8 mouse cellular contexts compared by ENCODE assay signal in the genomic region with DNA sequence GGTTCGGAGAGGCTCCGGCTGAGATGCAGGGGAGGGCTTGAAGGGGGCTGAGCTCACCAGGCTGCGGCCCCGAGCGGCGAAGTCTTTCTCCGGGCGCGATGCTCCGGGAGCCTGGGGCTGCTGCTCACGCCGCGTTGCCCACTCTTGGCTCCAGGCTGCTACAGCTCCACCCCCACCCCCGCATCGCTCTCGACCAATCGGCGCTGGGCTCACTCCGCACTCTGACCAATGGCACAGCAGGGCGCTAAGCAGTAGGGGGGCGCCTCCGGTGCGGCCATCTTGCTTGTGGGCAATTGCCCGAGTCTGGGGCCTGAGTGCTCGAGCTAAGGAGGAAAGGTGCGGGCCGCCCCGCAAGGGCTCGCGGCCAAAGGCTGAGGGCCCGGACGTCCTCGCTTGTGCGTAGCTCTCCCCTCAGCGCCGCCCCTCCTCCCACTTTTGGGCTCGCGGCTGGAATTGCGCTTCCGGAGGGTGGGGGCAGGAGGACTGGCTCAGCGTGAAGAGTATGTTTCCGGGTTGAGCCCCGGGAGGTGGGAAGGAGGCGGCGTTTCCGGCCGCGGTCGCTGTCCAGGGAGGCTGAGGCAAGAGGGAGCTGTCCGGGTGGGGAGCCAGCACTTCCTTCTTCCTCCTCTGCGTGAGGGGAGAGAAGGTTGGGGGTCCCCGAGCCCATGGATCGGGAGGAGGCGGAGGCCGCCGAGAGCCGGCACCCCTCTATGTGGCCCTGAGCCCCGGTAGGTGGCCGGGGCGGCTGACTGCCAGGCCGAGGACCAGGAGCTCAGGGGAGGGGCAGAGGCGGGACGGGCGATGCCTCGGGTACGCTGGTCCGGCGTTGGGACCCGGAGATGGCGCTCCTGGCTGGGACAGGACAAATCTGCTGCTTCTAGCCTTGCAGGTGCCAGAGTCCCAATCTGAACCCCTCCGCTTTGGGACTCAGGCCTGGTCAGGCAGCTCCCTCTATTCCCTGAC. TPM values are rescaled to one million over a fixed set of nuclear protein-coding genes. Genes with fewer than 3 reads are reported as not detected.
DNase-seq lines count a peak whose midpoint lies in the region; ATAC-seq and TF ChIP-seq lines count a peak whose summit lies in the region.

A gene (minus strand): TSS at position 171 of the 963 bp plus-strand sequence.
A gene (plus strand): TSS at position 277 of the 963 bp plus-strand sequence.

- under 1% methylated on average over 70 of the region's 71 CpGs for WGBS in hindbrain, postnatal 0 days

- peak within 1 kb of the TSS; percentile 91 for H3K9ac ChIP-seq in hindbrain, postnatal 0 days (replicated peaks; ENCODE audit: low read length)

- DNase-seq in WW6 (ENCODE audit: low read depth, low spot score): peak; percentile 96
- peak; percentile 98 to 99 for DNase-seq in cerebellum, postnatal 4 days (ENCODE audit: low spot score in 2 of 2)
- DNase-seq in gastrocnemius, adult 2 months: peak; percentile 98
- peak; percentile 98 for DNase-seq in hindbrain, postnatal 0 days (ENCODE audit: low spot score)
- peak; percentile 96 to 98 for DNase-seq in left cerebral cortex, adult 8-10 months (ENCODE audit: low spot score in 2 of 2)
- peak; percentile 98 to 99 for DNase-seq in right cerebral cortex, postnatal 10 days (ENCODE audit: low spot score in 2 of 2)
- DNase-seq in urinary bladder, postnatal 25 days (ENCODE audit: low spot score): peak; percentile 88

- peak within 1 kb of the TSS; percentile 75 for H3K4me2 ChIP-seq in hindbrain, postnatal 0 days (ENCODE audit: low read depth, low read length)

- H3K36me3 ChIP-seq in hindbrain, postnatal 0 days (ENCODE audit: insufficient read depth, low read length): no peaks in the 10 kb centered on the region
- peaks cover 44% of the 10 kb centered on the region for H3K36me3 ChIP-seq in megakaryocyte, embryonic 14.5 days (replicated peaks; ENCODE audit: low read length)

- intact Hi-C loops in gastrocnemius, adult 2 months (cut with DNase I): loop anchor here (5.0 kb wide), 1 partner anchor 76 kb away; a partner anchor contains a TSS

- TF ChIP-seq CTCF in gastrocnemius, adult 2 months (IDR thresholded peaks at IDR 0.05): no peak
- peak; percentile 1; the same call in 1 of the 2 replicates for TF ChIP-seq CTCF in hindbrain, postnatal 0 days (IDR thresholded peaks at IDR 0.05; ENCODE audit: low read depth)

- no peaks in the 10 kb centered on the region for H3K9me3 ChIP-seq in hindbrain, postnatal 0 days (ENCODE audit: low read length)
- H3K9me3 ChIP-seq in megakaryocyte, embryonic 14.5 days: no peaks in the 10 kb centered on the region

- H3K27me3 ChIP-seq in hindbrain, postnatal 0 days (ENCODE audit: insufficient read depth, low read length): no peaks in the 10 kb centered on the region
- no peaks in the 10 kb centered on the region for H3K27me3 ChIP-seq in megakaryocyte, embryonic 14.5 days (replicated peaks)

- H3K4me3 ChIP-seq in gastrocnemius, adult 2 months: peak within 1 kb of the TSS; percentile 84
- peak within 1 kb of the TSS; percentile 92 for H3K4me3 ChIP-seq in hindbrain, postnatal 0 days (ENCODE audit: low read length)
- peak within 1 kb of the TSS; percentile 99 for H3K4me3 ChIP-seq in megakaryocyte, embryonic 14.5 days (replicated peaks)

- ATAC-seq in hindbrain, postnatal 0 days: peak; percentile 96

- H3K27ac ChIP-seq in gastrocnemius, adult 2 months: peak within 1 kb of the TSS; percentile 99
- peak within 1 kb of the TSS; percentile 87 for H3K27ac ChIP-seq in hindbrain, postnatal 0 days

- H3K4me1 ChIP-seq in hindbrain, postnatal 0 days (ENCODE audit: insufficient read depth, low read length): peaks cover 32% of the 10 kb centered on the region
- peaks cover 60% of the 10 kb centered on the region for H3K4me1 ChIP-seq in megakaryocyte, embryonic 14.5 days

RNA-seq across cellular contexts. Expression of the first gene that starts in this region (rescaled TPM):
- 10 to 100 TPM; 11.0 to 11.7 TPM for total RNA-seq in gastrocnemius, adult 2 months (2021)
- 380 and 389 TPM in 2 replicates for total RNA-seq in hindbrain, postnatal 0 days (2014; rRNA removed)
- polyA plus RNA-seq in hindbrain, postnatal 0 days (2015; fragmentation: Nextera tagmentation; extraction: Ambion mirVana): 149 and 158 TPM in 2 replicates
- 100 to 1,000 TPM; 980 to 990 (median 985) TPM for total RNA-seq in left cerebral cortex, adult 8-10 months (2022)
- 33.6 and 37.4 TPM in 2 replicates for polyA plus RNA-seq in megakaryocyte, embryonic 14.5 days (2012; ENCODE audit: insufficient read depth, low replicate concordance)

RNA-seq across cellular contexts. Expression of the second gene that starts in this region (rescaled TPM):
- 10 to 100 TPM; 27.8 to 29.3 TPM for total RNA-seq in gastrocnemius, adult 2 months (2021)
- 43.9 and 45.4 TPM in 2 replicates for total RNA-seq in hindbrain, postnatal 0 days (2014; rRNA removed)
- 30.5 and 33.6 TPM in 2 replicates for polyA plus RNA-seq in hindbrain, postnatal 0 days (2015; fragmentation: Nextera tagmentation; extraction: Ambion mirVana)
- 10 to 100 TPM; 62.6 to 66.9 (median 65.0) TPM for total RNA-seq in left cerebral cortex, adult 8-10 months (2022)
- polyA plus RNA-seq in megakaryocyte, embryonic 14.5 days (2012; ENCODE audit: insufficient read depth, low replicate concordance): 18.6 and 47.8 TPM in 2 replicates

Comparison
In these comparisons a context has a peak if more than half of its experiments do, and no peak if none do; other contexts are left out.
1. Peak in every context shown above with its lines: DNase-seq, ATAC-seq, H3K4me3 ChIP-seq and H3K27ac ChIP-seq.
2. RNA of the first gene that starts in this region (total RNA-seq): 980 to 990 TPM in left cerebral cortex, adult 8-10 months and 380 to 389 TPM in hindbrain, postnatal 0 days; 11.0 to 11.7 TPM in gastrocnemius, adult 2 months; every median in the first group is over 10 times any median in the second.